Mouse (Mus musculus) MN1 (cell line): Measurements from ENCODE around the gene Grtp1.

ENCODE experiments used
- DNase-seq: peaks from one replicate; pipeline ENCODE4 v3.0.0-alpha.2; 2016; ENCODE audit warnings: low spot score

Grtp1 gene

DNA sequence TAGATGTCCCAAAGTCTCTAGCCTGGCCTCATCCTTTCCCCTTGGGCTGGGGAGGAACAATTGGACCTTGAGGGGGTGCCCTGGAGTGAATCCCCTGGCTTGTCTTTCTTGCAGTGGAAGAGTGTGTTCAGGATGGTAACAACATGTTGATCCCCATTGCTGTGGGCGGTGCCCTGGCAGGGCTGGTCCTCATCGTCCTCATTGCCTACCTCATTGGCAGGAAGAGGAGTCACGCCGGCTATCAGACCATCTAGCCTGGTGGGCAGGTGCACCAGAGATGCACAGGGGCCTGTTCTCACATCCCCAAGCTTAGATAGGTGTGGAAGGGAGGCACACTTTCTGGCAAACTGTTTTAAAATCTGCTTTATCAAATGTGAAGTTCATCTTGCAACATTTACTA lies 26.1 kb downstream of the Grtp1 start:
- no peak for DNase-seq

GRCm38 (mm10) chr8:13170510-13170909 lies 29.9 kb downstream of the Grtp1 start:
- DNase-seq = no peak

DNA sequence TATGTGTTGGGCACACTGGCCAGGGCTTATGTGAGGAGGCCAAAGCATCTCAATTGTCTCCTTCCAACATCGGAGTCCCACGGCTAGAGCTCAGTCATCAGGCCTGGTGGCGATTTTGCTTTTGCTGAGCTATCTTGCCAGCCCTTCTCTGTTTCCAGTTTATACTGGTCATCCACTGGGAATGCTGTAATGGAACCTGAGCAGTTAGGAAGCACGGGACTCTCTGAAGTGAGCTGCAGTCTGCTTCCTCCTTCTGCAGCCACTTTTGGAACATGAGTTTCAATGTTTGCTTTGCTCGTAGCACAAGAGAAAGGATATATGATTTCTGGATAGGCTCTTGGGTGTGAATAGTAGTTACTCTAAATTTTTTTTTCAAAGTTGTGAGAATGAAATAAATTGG lies 36.1 kb downstream of the Grtp1 start:
- DNase-seq = no peak

DNA sequence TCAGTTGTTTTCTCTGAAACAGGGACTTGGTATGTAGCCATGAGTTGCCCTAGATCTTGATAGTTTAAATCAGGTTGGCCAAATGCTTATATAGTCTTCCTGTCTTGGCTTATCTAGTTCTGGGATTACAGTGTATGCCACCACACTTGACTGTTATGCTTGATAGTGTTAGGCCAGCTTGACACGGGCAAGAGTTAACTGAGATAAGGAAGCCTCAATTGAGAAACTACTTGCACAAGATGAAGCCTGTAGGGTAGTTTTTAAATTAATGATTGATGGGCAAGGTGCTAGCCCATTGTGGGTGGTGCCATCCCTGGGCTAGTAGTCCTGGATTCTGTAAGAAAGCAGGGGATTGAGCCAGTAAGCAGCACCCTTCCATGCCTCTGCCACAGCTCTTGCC lies 36.9 kb downstream of the Grtp1 start:
- DNase-seq = no peak

GRCm38 (mm10) chr8:13162098-13162497 lies 38.3 kb downstream of the Grtp1 start:
- no peak for DNase-seq

- DNase-seq = no peak
These were observed 39.7 kb downstream of the Grtp1 start for GRCm38 (mm10) chr8:13160691-13161090.

- peak; percentile 58 for DNase-seq
These were observed 41.0 kb downstream of the Grtp1 start for GRCm38 (mm10) chr8:13159377-13159881.

GRCm38 (mm10) chr8:13158718-13159376 lies 41.6 kb downstream of the Grtp1 start, which contains the start of gene Lamp1:
Gene Lamp1, plus strand, starts transcription at chr8:13159161.
- peak; percentile 99 for DNase-seq

- no peak for DNase-seq
These were observed 43.9 kb downstream of the Grtp1 start for GRCm38 (mm10) chr8:13156327-13157097.

GRCm38 (mm10) chr8:13155358-13155757 lies 45.1 kb downstream of the Grtp1 start:
- no peak for DNase-seq

DNA sequence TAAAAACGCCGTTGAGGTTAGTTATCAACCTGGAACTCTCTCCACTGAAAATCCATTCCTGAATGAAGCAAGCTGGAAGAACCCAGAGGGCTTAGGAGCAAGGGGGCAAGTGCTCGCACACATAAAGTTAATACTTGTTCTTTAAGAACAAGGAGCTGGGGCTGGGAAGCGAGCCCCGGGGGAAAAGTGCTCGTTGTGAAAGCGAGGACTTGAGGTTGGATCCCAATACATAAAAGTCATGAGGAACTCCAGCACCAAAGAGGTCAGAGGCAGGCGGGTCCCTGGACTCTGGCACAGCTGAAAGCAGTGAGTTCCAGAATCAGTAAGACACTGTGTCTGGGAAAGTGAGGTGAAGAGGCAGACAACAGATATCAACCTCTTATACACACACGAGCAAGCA lies 46.3 kb downstream of the Grtp1 start:
- DNase-seq = no peak

- no peak for DNase-seq
These were observed 49.5 kb downstream of the Grtp1 start for GRCm38 (mm10) chr8:13150929-13151328.

- DNase-seq = no peak
These were observed 50.6 kb downstream of the Grtp1 start for GRCm38 (mm10) chr8:13149866-13150265.

- no peak for DNase-seq
These were observed 51.1 kb downstream of the Grtp1 start for GRCm38 (mm10) chr8:13149287-13149686.

- no peak for DNase-seq
These were observed 51.9 kb downstream of the Grtp1 start for GRCm38 (mm10) chr8:13148476-13148875.

GRCm38 (mm10) chr8:13141681-13142080 lies 58.7 kb downstream of the Grtp1 start:
- DNase-seq = no peak

DNA sequence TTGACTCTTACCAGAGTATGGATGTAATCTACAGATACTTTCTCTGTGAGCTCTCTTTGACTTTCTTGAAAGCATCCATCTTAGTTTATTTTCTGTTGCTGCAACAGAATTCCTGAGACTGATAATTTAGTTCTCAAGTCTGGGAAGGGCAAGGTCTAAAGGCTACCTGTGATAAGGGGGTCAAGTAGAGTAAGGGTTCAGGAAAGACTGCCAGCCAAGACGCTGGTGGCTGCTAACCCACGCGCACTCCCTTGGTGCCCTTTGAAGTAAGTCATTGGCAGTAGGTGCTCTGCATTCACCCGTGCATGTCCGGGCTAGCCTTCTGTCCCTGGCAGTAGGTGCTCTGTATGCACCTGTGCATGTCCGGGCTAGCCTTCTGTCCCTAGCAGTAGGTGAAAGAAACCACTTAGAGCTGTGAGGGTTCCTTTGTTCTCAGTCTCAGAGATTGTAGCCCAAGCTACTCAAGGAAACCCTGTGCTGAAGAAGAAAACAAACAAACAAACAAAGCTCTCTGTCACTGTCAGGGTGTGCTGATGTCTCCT lies 60.7 kb downstream of the Grtp1 start:
- no peak for DNase-seq

DNA sequence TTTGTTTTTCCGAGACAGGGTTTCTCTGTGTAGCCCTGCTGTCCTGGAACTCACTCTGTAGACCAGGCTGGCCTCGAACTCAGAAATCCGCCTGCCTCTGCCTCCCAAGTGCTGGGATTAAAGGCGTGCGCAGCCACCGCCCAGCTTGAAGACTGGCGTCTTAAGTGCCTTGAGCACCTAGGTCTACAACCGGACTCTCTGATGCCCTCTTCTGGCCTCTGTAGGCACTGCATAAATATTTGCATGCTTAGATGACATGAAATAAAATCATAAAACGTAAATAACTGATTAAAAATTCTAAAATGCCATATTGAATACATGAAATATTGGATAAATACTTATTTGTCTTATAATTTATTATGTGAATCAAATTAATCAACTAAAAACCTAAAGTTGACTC lies 68.2 kb downstream of the Grtp1 start:
- peak; percentile 64 for DNase-seq

DNA sequence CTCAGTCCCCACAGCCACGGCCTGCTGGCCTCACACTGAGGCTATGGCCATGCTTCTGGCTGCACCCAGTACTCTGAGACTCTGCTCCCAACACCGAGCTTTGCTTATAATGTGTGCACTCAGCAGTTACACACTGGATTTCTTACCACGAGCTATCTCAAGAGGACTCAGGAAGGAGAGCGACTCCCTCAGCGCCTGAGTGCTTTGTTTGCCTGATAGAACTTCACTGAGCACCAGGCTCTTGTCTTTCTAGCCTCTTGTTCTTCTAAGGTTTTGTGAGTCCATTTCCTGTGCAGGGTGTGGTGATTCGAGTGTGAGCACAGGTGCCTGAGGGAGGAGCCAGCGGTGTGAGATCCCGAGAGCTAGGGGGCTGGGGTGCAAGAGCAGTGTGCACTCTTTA lies 75.5 kb downstream of the Grtp1 start:
- no peak for DNase-seq

DNA sequence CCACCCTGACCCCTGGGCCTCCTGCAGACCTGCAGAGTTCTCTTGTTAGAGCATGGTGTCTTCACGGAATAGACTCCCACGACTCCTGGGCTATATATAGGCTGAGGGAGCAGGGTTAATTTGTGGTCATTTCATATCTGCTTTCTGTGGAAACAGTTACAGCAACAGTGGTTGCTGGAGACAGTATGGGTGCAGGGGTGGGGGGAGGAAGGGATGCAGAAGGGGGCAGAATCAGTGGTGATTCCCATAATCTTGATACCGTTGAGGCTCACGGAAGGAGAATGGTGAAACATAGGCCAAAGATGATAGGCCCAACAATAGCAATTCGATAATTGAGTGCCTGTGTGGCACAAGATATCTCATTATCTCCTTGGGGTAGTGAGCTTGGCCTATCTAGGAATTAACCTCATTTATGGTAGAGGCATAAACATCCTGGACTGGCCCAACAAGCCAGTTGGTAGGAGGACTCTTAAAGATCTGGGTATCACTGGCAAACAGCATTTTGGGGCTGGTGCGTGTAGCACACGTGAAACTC lies 77.5 kb downstream of the Grtp1 start:
- no peak for DNase-seq
